Mouse (Mus musculus): Measurements from ENCODE around the gene Gm3239. TPM values are rescaled to one million over a fixed set of nuclear protein-coding genes. Genes with fewer than 3 reads are reported as not detected.

Gene Gm3239
- total RNA-seq (2023): not detected

GRCm38 (mm10) chr14:4663892-4664291 lies at the start of gene Gm3239:
TSS of gene Gm3239 (plus strand) at chr14:4664192.

GRCm38 (mm10) chr14:4632052-4632451 lies 31.9 kb upstream of the Gm3239 start, which contains the start of gene Gm8159:
TSS of gene Gm8159 (plus strand) at chr14:4632352.

GRCm38 (mm10) chr14:4708938-4709337 lies 44.9 kb downstream of the Gm3239 start, which contains the start of gene Gm7876:
TSS of gene Gm7876 (plus strand) at chr14:4709238.

Other genes with a start within 250 kb of the Gm3239 start
- gene Gm3164, start 248.7 kb upstream of the Gm3239 start, total RNA-seq (2023): not detected
- gene Gm3173, start 233.2 kb upstream of the Gm3239 start, total RNA-seq (2023): not detected
- not detected for gene Gm3182, start 182.4 kb upstream of the Gm3239 start, total RNA-seq (2023)
- not detected for gene Gm3047, start 108.8 kb upstream of the Gm3239 start, total RNA-seq (2023)
- gene Gm8159, start 31.8 kb upstream of the Gm3239 start, total RNA-seq (2023): not detected
- gene Gm7876, start 45.0 kb downstream of the Gm3239 start, total RNA-seq (2023): not detected
- not detected for gene Gm3252, start 62.6 kb downstream of the Gm3239 start, total RNA-seq (2023)
- gene Gm9602, start 112.1 kb downstream of the Gm3239 start, total RNA-seq (2023): not detected
- not detected for gene Gm3269, start 173.9 kb downstream of the Gm3239 start, total RNA-seq (2023)
- not detected for gene Gm3264, start 191.4 kb downstream of the Gm3239 start, total RNA-seq (2023)
- not detected for gene Gm3278, start 228.2 kb downstream of the Gm3239 start, total RNA-seq (2023)